Mouse (Mus musculus) hindbrain, embryonic 12.5 days (tissue): Measurements from ENCODE around the gene Ift172. TPM values are rescaled to one million over a fixed set of nuclear protein-coding genes. Genes with fewer than 3 reads are reported as not detected.
A peak's percentile ranks its signal among the peaks of the same experiment; 100 is the strongest.

ENCODE experiments used
- ATAC-seq: fragments of 200-750 bp; cut with Nextera tagmentation; 2 replicates; pipeline ENCODE4 v1.8.0; 2017; ENCODE audit warnings: moderate TSS enrichment; ENCODE audit not compliant: low FRiP score
- H3K27ac ChIP-seq: fragments of 300-500 bp; sonication (generic); 2 replicates; pipeline ENCODE4 v1.5.1; 2016; ENCODE audit warnings: mild to moderate bottlenecking
- H3K27me3 ChIP-seq: fragments of 300-500 bp; sonication (generic); 2 replicates; pipeline ENCODE4 v1.6.1; 2016; ENCODE audit warnings: mild to moderate bottlenecking
- H3K36me3 ChIP-seq: fragments of 300-500 bp; sonication (generic); 2 replicates; pipeline ENCODE4 v1.6.1; 2016; ENCODE audit warnings: mild to moderate bottlenecking
- H3K4me1 ChIP-seq: fragments of 300-500 bp; sonication (generic); 2 replicates; pipeline ENCODE4 v1.6.1; 2016
- H3K4me2 ChIP-seq: fragments of 300-500 bp; sonication (generic); replicated peaks from 2 replicates; pipeline ENCODE4 v1.6.1; 2016; ENCODE audit warnings: mild to moderate bottlenecking
- H3K4me3 ChIP-seq: fragments of 300-500 bp; sonication (generic); 2 replicates; pipeline ENCODE4 v1.5.1; 2016; ENCODE audit warnings: mild to moderate bottlenecking
- H3K9ac ChIP-seq: fragments of 300-500 bp; sonication (generic); 2 replicates; pipeline ENCODE4 v1.6.1; 2016; ENCODE audit warnings: mild to moderate bottlenecking, moderate library complexity
- H3K9me3 ChIP-seq: fragments of 300-500 bp; sonication (generic); replicated peaks from 2 replicates; pipeline ENCODE4 v1.6.1; 2016; ENCODE audit warnings: mild to moderate bottlenecking
- WGBS: fragments of 180-500 bp; shearing (Covaris S2); methylation state at CpG from one replicate; pipeline ENCODE4 v1.1.7; 2016; 5-methylcytosine and 5-hydroxymethylcytosine counted together
- polyA plus RNA-seq: library from polyadenylated mRNA; unstranded; fragments of >200 nt; fragmentation: Nextera tagmentation; extraction: Ambion mirVana; gene quantifications from 2 replicates; pipeline ENCODE4 v1.2.1, GENCODE M21; 2016

Gene Ift172
- polyA plus RNA-seq, 1 experiment from 2014 or later, result 57.8 TPM

DNA sequence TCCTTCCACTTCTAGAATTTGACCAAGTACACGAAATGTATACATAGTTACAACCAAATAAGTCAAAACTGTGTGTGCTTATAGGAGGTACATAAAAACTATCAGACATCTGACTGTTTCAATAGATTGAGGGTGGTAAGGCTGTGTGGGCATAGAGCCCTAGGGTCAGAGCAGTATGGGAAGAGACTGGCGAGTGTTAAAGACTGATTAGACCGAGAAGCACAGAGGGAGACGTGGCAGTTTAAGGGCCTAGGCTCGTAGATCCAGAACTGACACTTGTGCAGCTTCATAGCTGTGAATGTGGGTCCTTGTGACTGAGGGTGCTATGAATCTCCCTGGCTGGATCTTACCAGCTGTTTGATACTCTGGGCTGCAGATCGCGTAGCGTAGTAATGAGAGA is 36.0 kb downstream of the Ift172 start:
- H3K36me3 ChIP-seq, result peaks cover 81% of the 10 kb centered on the region
- H3K27me3 ChIP-seq, result peaks cover 6% of the 10 kb centered on the region; the same call in 1 of the 2 replicates
- peaks cover 17% of the 10 kb centered on the region for H3K4me1 ChIP-seq
- ATAC-seq, result no peak
- no peaks in the 10 kb centered on the region for H3K9me3 ChIP-seq
- H3K9ac ChIP-seq, result no peak overlapping the region
- H3K4me3 ChIP-seq, result no peak overlapping the region
- 89% methylated on average over 8 of the region's 8 CpGs for WGBS
- H3K4me2 ChIP-seq, result no peak overlapping the region
- no peak overlapping the region for H3K27ac ChIP-seq

DNA sequence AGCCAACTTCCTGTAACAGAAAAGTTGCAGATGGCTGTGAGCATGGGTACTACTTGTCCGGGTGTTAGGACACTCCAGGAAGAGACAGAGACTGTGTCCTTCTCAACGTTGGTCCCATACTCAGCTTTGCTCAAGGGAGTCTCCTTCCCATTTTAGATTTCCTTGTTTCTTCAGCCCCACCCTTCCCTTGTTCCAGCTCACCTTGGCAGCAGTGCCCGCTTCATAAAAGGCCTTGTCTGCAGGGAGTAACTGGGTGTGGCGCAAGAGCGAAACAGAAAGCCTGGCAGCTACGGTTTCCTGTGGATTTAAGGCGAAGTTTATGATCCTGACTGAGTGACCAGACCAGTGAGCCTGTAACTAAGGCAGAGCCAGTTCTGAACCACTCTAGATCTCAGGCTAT is 36.5 kb downstream of the Ift172 start:
- Histone ChIP-seq H3K4me1 (peaks cover 17% of the 10 kb centered on the region), H3K9ac (no peak overlapping the region), H3K27ac (no peak overlapping the region), H3K27me3 (peaks cover 6% of the 10 kb centered on the region; the same call in 1 of the 2 replicates), H3K36me3 (peaks cover 81% of the 10 kb centered on the region), H3K4me2 (no peak overlapping the region), H3K4me3 (no peak overlapping the region), H3K9me3 (no peaks in the 10 kb centered on the region)
- 91% methylated on average over 7 of the region's 7 CpGs for WGBS
- ATAC-seq, result no peak

DNA sequence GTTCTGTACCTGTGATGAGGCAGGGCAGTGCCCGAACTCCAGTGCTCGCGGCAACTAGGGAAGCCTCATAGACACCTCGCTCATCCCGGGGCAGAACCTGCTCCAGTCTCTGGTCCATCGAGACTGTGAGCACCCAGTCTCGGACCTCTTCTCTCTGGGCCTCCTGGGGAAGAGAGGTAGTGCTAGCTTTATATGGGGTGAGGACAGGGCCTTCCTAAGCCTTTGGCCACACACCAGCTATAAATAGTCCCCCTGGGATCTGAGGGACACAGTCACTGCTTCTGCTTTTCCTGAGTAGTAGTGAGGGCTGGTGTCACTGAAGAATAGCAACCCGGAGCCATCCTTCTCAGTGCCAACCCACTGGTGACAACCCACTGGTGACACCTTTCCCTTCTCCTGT is 37.1 kb downstream of the Ift172 start:
- WGBS, result 96% methylated on average over 8 of the region's 8 CpGs
- Histone ChIP-seq H3K4me2 (no peak overlapping the region), H3K27me3 (peaks cover 6% of the 10 kb centered on the region; the same call in 1 of the 2 replicates), H3K36me3 (peaks cover 83% of the 10 kb centered on the region), H3K9me3 (no peaks in the 10 kb centered on the region), H3K27ac (no peak overlapping the region), H3K4me1 (peaks cover 17% of the 10 kb centered on the region), H3K4me3 (no peak overlapping the region), H3K9ac (no peak overlapping the region)
- no peak for ATAC-seq

DNA sequence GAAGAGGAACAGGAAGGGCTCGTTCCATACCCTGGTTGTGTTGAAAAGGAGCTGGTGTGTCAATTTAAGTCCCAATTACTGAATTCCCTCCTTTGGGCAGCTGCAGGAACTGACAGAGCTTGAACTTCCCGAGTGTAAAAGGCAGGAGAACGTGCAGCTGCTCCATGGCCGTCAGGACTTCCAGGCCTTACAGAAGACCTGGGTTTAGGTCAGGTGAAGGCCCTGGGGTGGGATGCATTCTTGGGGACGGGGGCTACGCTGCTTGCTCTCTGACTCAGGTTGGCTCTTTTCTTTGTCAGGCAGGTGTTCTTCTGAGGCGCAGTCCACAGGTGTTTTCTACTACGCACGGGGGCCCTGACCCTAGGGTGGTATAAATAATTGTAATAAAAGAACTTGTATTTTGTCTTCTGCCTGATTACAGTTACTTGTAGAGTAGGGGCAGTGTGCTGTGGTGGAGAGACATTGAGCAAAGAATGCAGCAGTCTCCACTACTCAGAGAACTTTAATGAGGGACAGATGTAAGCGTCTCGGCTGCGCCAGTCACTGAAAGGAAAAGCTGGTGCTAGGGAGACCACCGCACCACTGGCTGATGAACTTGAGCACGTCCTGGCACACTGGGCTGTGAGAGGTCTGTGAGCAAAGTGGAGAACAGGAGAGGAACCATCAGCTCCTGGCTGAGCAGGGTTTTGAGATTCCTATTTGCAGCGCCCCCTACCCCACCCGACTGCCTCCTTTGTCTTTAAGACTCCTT is 37.9 kb downstream of the Ift172 start:
- Histone ChIP-seq H3K9ac (no peak overlapping the region), H3K36me3 (peaks cover 91% of the 10 kb centered on the region), H3K9me3 (no peaks in the 10 kb centered on the region), H3K27ac (no peak overlapping the region), H3K4me3 (no peak overlapping the region), H3K4me2 (no peak overlapping the region), H3K4me1 (peaks cover 17% of the 10 kb centered on the region), H3K27me3 (peaks cover 6% of the 10 kb centered on the region; the same call in 1 of the 2 replicates)
- ATAC-seq, result no peak
- WGBS, result 73% methylated on average over 16 of the region's 16 CpGs

DNA sequence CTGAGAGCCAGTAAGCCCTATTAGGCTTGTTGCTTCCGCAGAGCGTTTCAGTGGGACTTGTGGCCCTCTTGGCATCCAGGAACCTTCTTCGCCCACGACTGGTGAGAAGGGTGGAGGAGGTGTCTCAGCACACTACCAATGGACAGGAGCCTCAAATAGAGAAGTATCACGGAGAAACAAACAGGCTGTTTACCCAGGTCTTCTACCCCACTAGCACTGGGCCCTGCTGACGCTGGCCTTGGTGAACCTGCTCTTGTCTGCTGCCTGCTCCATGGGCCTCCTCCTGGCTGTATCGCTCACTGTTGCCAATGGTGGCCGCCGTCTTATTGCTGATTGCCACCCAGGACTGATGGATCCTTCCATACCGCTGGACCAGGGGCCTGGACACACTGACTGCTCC is 38.8 kb downstream of the Ift172 start:
- Histone ChIP-seq H3K27me3 (peaks cover 6% of the 10 kb centered on the region; the same call in 1 of the 2 replicates), H3K4me1 (peaks cover 17% of the 10 kb centered on the region), H3K27ac (no peak overlapping the region), H3K36me3 (peaks cover 91% of the 10 kb centered on the region), H3K4me3 (peak overlapping the region; percentile 19), H3K9ac (no peak overlapping the region), H3K4me2 (peak overlapping the region; percentile 39), H3K9me3 (no peaks in the 10 kb centered on the region)
- no peak for ATAC-seq
- 60% methylated on average over 10 of the region's 10 CpGs for WGBS

DNA sequence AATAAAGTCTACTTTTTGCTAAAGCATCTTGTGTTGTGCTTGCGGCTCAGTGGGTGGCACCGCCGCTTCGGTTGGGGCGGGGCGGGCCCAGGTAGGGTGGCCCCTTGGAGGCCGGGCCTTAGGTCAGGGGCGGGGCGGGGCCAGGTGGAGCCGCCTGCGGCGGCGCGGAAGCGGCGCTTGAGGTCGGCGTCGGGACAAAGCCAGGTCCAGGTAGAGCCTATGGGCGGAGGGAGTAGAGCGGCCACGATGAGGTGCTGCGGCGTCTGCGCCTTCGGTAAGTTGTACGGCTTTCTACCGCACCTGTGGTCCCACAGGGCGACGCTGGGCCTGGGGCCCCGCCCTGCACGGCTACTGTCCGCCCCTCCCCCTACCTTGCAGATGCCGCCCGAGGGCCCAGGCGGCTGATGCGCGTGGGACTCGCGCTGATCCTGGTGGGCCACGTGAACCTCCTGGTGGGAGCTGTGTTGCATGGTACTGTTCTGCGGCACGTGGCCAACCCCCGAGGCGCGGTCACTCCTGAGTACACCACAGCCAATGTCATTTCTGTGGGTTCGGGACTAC is 39.3 kb downstream of the Ift172 start, which contains the start of gene Krtcap3:
TSS of gene Krtcap3 (plus strand) at position 151 of the 561 bp plus-strand sequence.
- H3K27me3 ChIP-seq, result peaks cover 6% of the 10 kb centered on the region; the same call in 1 of the 2 replicates
- no peaks in the 10 kb centered on the region for H3K9me3 ChIP-seq
- peak; percentile 62; the same call in 1 of the 2 replicates for ATAC-seq
- peaks cover 17% of the 10 kb centered on the region for H3K4me1 ChIP-seq
- H3K4me3 ChIP-seq, result peak within 1 kb of the TSS; percentile 19
- peaks cover 93% of the 10 kb centered on the region for H3K36me3 ChIP-seq
- peak within 1 kb of the TSS; percentile 39 for H3K4me2 ChIP-seq
- 16% methylated on average over 47 of the region's 47 CpGs for WGBS
- 0 out of 2 replicates have a peak within 1 kb of the TSS, but pooled peaks have one; percentile 32 for H3K9ac ChIP-seq
- H3K27ac ChIP-seq, result no peak within 1 kb of the TSS; the same call in none of the 2 replicates

DNA sequence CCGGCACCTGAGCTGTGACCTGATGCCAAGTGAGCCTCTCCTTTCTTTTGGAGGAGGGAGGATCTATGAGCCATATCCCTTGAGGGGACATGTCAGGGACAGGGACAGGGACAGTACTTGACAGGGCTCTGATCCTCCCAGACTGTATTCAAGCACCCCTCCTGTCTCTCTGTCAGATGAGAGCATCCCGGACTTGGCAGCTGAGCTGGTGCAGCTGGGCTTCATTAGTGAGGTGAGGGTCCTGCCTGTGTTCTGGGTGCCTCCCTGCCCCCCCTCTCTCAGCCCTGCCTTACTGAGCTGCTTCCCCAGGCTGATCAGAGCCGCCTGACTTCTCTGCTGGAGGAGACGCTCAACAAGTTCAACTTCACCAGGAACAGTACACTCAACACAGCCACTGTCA is 40.2 kb downstream of the Ift172 start:
- H3K4me3 ChIP-seq, result no peak overlapping the region
- no peaks in the 10 kb centered on the region for H3K9me3 ChIP-seq
- H3K4me1 ChIP-seq, result peaks cover 17% of the 10 kb centered on the region
- H3K27me3 ChIP-seq, result peaks cover 6% of the 10 kb centered on the region; the same call in 1 of the 2 replicates
- H3K9ac ChIP-seq, result no peak overlapping the region
- 67% methylated on average over 4 of the region's 4 CpGs for WGBS
- peaks cover 95% of the 10 kb centered on the region for H3K36me3 ChIP-seq
- no peak overlapping the region for H3K4me2 ChIP-seq
- H3K27ac ChIP-seq, result no peak overlapping the region
- peak; percentile 39; the same call in 1 of the 2 replicates for ATAC-seq

DNA sequence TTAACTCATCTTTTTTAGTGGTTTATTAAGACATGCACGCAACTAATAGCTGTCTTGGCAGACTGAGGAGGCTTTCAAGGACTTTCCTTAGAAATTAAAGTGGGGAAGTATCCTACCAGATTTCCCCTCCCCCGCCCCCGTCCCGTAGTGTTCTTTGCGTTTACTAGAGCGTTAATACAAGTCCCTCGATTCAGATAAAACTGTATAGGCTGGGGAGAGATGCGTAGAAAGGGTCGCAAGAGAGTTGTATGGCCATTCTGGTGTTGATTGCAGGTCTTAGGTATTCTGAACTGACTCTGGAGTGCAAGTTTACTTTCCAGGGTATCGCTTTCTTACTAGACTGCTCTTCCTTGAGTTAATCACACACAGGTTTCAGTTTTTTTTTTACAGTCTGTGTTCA is 48.7 kb downstream of the Ift172 start:
- H3K4me2 ChIP-seq, result peak overlapping the region; percentile 77
- WGBS, result 23% methylated on average over 10 of the region's 10 CpGs
- ATAC-seq, result no peak
- H3K9me3 ChIP-seq, result no peaks in the 10 kb centered on the region
- peak overlapping the region; percentile 97; the same call in 1 of the 2 replicates for H3K9ac ChIP-seq
- H3K4me3 ChIP-seq, result peak overlapping the region; percentile 96
- no peak overlapping the region for H3K27ac ChIP-seq
- peaks cover 36% of the 10 kb centered on the region for H3K36me3 ChIP-seq
- H3K4me1 ChIP-seq, result peaks cover 8% of the 10 kb centered on the region
- H3K27me3 ChIP-seq, result no peaks in the 10 kb centered on the region

DNA sequence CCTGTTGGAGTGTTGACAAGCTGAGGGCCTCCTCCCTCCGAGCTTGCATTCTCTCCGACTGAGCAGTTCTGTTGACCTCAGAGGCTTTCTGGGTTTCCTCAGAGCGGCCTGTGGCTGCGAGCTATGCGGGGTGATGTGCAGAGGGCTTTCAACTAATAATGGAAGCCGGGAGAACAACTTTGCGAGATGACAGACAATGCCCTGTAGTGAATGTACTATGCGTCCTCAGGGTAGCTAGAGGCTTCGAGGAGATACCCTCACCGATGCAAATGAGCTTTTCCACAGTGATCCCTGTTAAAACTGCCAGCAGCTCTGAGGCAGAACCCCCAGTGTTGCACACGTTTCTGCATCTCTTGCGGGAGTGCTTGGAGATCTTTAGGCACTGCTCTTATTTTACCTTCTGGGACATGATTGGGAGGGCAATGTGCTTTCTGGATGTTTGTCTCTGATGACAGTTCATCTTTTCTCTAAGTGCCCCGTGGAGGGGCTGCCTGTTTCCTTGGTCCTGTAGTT is 49.3 kb downstream of the Ift172 start:
- H3K9me3 ChIP-seq, result no peaks in the 10 kb centered on the region
- peak overlapping the region; percentile 98 for H3K27ac ChIP-seq
- peak overlapping the region; percentile 77 for H3K4me2 ChIP-seq
- peak overlapping the region; percentile 97 for H3K9ac ChIP-seq
- H3K27me3 ChIP-seq, result no peaks in the 10 kb centered on the region
- H3K4me1 ChIP-seq, result peaks cover 8% of the 10 kb centered on the region
- peaks cover 30% of the 10 kb centered on the region for H3K36me3 ChIP-seq
- H3K4me3 ChIP-seq, result peak overlapping the region; percentile 96
- no peak; the same call in 1 of the 2 replicates for ATAC-seq
- 1% methylated on average over 13 of the region's 13 CpGs for WGBS

DNA sequence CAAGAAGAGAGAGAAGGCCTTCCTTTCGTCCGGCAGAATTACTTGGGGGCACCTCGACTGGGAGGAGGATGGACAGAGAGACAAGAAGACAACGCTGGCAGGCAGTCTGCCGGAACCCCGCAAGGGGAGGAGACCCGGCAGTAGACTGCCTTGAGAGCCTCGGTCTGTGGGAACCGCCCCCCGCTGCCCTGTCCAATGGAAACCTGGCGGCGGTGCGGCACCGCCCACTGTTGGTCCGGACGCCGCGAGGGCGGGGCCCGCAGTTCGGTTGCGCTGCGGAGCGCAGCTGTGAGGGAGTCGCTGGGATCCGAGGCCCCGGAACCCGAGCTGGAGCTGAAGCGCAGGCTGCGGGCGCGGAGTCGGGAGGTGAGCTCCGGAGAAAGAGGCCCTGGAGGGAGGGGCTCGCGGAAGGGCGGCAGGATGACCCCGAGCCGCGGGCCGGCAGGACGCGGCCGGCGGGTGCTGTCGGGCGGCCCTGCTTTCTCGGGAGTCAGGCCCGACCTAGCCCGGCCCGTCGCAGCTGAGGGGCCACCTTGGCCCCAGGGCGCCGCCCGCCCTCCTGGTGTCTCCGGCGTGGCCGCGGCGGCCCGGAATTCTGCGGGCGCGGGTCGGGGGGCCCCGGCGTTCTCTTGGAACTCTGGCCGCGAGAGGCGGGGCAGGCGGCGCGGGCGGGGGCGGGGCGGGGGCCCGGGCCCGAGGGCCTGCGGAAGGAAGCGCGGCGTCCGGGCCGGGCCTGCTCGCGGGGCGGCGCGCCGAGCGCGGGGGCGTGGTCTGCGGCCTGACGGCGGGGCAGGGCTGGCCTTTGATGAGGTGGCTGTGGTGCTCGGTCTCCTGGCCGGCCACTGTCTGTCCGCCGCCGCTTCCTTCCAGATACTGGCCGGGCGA is 50.0 kb downstream of the Ift172 start, which contains the start of the genes Nrbp1 and Gm9970:
TSS of gene Nrbp1 (plus strand) at position 228 of the 885 bp plus-strand sequence.
TSS of gene Gm9970 (minus strand) at position 596 of the 885 bp plus-strand sequence.
- Histone ChIP-seq H3K9me3 (no peaks in the 10 kb centered on the region; the same call in 1 of the 2 replicates), H3K9ac (peak within 1 kb of the TSS; percentile 97), H3K4me2 (peak within 1 kb of the TSS; percentile 77), H3K4me3 (peak within 1 kb of the TSS; percentile 96), H3K36me3 (peaks cover 23% of the 10 kb centered on the region), H3K27me3 (no peaks in the 10 kb centered on the region), H3K4me1 (peaks cover 8% of the 10 kb centered on the region), H3K27ac (peak within 1 kb of the TSS; percentile 98)
- under 1% methylated on average over 73 of the region's 103 CpGs for WGBS
- ATAC-seq, result peak; percentile 99

DNA sequence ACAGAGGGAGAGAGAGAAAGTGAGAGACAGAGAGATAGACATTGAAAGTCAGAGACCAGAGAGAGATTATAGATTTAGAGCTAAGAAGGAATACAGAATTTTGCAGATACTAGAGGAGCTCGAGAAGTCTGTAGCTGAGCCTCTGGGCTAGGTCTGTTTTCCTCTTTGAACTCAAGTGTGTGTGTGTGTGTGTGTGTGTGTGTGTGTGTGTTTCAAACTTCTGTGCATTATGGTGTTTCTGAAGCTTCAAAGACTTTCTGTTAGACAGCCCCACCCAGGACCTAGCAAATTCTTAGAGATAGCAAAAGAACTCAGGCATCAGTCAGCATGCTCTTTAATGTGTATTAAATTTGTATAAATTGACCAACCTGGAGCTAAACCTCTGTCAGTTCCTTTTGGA is 64.3 kb downstream of the Ift172 start:
- Histone ChIP-seq H3K9me3 (no peaks in the 10 kb centered on the region), H3K4me3 (no peak overlapping the region), H3K4me2 (no peak overlapping the region), H3K27ac (no peak overlapping the region), H3K9ac (no peak overlapping the region), H3K36me3 (no peaks in the 10 kb centered on the region), H3K27me3 (no peaks in the 10 kb centered on the region), H3K4me1 (no peaks in the 10 kb centered on the region; the same call in 1 of the 2 replicates)
- no peak for ATAC-seq
- 83% methylated on average over 1 of the region's 1 CpGs for WGBS
